Mouse (Mus musculus) regulatory T cell (primary cell): ENCODE measurements around the gene Pced1b.
"Not testable (repeated sequence)": the region's sequence is repeated elsewhere in the genome, so short reads cannot be mapped to it uniquely, and the experiment has no call there.

ENCODE experiments used
- in situ Hi-C: fragments of 300-600 bp; cut with MboI, MseI; formaldehyde crosslinking; loops from one replicate; pipeline ENCODE4 v1.15.1; 2025; ENCODE audit warnings: high pct_unique_total_duplicates

Pced1b gene

GRCm38 (mm10) chr15:97246911-97247790 is at the start of gene Pced1b, which contains the start of gene Amigo2:
Gene Pced1b, plus strand, starts transcription at chr15:97247107.
Gene Amigo2, minus strand, starts transcription at chr15:97247287.
- in situ Hi-C loops: no loop called here

GRCm38 (mm10) chr15:97204889-97205288 is 42.0 kb upstream of the Pced1b start:
- in situ Hi-C loops: no loop called here

- in situ Hi-C loops: no loop called here
Observed at GRCm38 (mm10) chr15:97205776-97206175, 41.1 kb upstream of the Pced1b start.

- in situ Hi-C loops: no loop called here
Observed at GRCm38 (mm10) chr15:97206506-97206905, 40.4 kb upstream of the Pced1b start.

GRCm38 (mm10) chr15:97209754-97210153 is 37.2 kb upstream of the Pced1b start:
- in situ Hi-C loops: not testable (repeated sequence)

GRCm38 (mm10) chr15:97212501-97213477 is 34.1 kb upstream of the Pced1b start:
- in situ Hi-C loops: no loop called here

GRCm38 (mm10) chr15:97216843-97217242 is 30.1 kb upstream of the Pced1b start:
- in situ Hi-C loops: no loop called here

GRCm38 (mm10) chr15:97223431-97223830 is 23.5 kb upstream of the Pced1b start:
- in situ Hi-C loops: no loop called here

- in situ Hi-C loops: no loop called here
Observed at GRCm38 (mm10) chr15:97224003-97224402, 22.9 kb upstream of the Pced1b start.

GRCm38 (mm10) chr15:97229494-97230077 is 17.3 kb upstream of the Pced1b start:
- in situ Hi-C loops: loop anchor here (5.0 kb wide), 1 partner anchor 32 kb away; no protein-coding TSS in a partner anchor

GRCm38 (mm10) chr15:97234076-97234475 is 12.8 kb upstream of the Pced1b start:
- in situ Hi-C loops: loop anchor here (5.0 kb wide), 1 partner anchor 37 kb away; no protein-coding TSS in a partner anchor

- in situ Hi-C loops: loop anchor here (5.0 kb wide), 1 partner anchor 367 kb away; no protein-coding TSS in a partner anchor
Observed at GRCm38 (mm10) chr15:97235183-97235582, 11.7 kb upstream of the Pced1b start.

GRCm38 (mm10) chr15:97236943-97237342 is 10.0 kb upstream of the Pced1b start:
- in situ Hi-C loops: loop anchor here (5.0 kb wide), 1 partner anchor 365 kb away; no protein-coding TSS in a partner anchor

GRCm38 (mm10) chr15:97245392-97245791 is 1.5 kb upstream of the Pced1b start:
- in situ Hi-C loops: no loop called here

GRCm38 (mm10) chr15:97246256-97246655 is 651 bp upstream of the Pced1b start:
- in situ Hi-C loops: no loop called here

GRCm38 (mm10) chr15:97247791-97248161 is 869 bp downstream of the Pced1b start:
- in situ Hi-C loops: no loop called here

- in situ Hi-C loops: no loop called here
Observed at GRCm38 (mm10) chr15:97248296-97248695, 1.4 kb downstream of the Pced1b start.

GRCm38 (mm10) chr15:97249322-97249721 is 2.4 kb downstream of the Pced1b start:
- in situ Hi-C loops: no loop called here

- in situ Hi-C loops: no loop called here
Observed at GRCm38 (mm10) chr15:97252493-97253034, 5.7 kb downstream of the Pced1b start.

GRCm38 (mm10) chr15:97254375-97254774 is 7.5 kb downstream of the Pced1b start:
- in situ Hi-C loops: no loop called here

- in situ Hi-C loops: no loop called here
Observed at GRCm38 (mm10) chr15:97255800-97256199, 8.9 kb downstream of the Pced1b start.
